Mouse (Mus musculus) MEL (cell line): ENCODE measurements at regions not wholly inside any gene's neighbourhood (a gene's known extent, or its start where the extent isn't known, plus 50 kb on each side); places are given as distances from the start of the nearest gene placed in this dataset.

Source experiments
- MAFK ChIP-seq: IDR thresholded peaks from 2 replicates; pipeline ENCODE4 v1.6.1; 2011; ENCODE audit warnings: low read depth, mild to moderate bottlenecking, low read length, improper control_type of control experiment, borderline replicate concordance
- MXI1 ChIP-seq: IDR thresholded peaks from 2 replicates; pipeline ENCODE4 v1.6.1; 2011; ENCODE audit warnings: mild to moderate bottlenecking, low read depth, low read length, improper control_type of control experiment

DNA sequence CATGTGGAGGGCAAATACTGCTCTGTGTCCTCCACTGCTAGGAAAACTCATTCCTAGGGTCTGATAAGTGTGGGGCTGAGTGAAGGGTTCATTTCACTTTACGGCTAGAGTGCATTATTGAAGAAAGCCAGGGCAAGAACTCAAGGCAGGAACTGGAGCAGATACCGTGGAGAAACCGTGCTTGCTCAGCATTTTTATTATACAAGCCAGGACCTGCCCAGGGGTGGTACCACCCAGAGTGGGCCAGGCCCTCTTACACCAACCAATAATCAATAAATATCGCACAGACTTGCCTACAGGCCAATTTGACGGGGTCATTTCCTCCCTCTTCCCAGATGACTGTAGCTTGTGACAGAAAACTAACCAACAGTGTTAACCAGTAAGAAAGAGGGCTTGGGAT lies 57.7 kb downstream of the Gm11983 start:
- TF ChIP-seq MAFK (no peak), MXI1 (no peak)
